Mouse (Mus musculus): Measurements from ENCODE around the gene Sec24b.

Gene Sec24b

GRCm38 (mm10) chr3:130055416-130056385 is 5.7 kb downstream of the Sec24b start:
- no peak for DNase-seq (ENCODE audit: low read depth, low spot score)

- DNase-seq (ENCODE audit: low read depth, low spot score): no peak
These were observed 6.8 kb downstream of the Sec24b start for GRCm38 (mm10) chr3:130054587-130054986.

- no peak for DNase-seq (ENCODE audit: low read depth, low spot score)
These were observed 7.8 kb downstream of the Sec24b start for GRCm38 (mm10) chr3:130053340-130054066.

- peak; percentile 72 for DNase-seq (ENCODE audit: low read depth, low spot score)
These were observed 8.6 kb downstream of the Sec24b start for GRCm38 (mm10) chr3:130052541-130053298.

- DNase-seq (ENCODE audit: low read depth, low spot score): no peak
These were observed 9.2 kb downstream of the Sec24b start for GRCm38 (mm10) chr3:130052116-130052515.

GRCm38 (mm10) chr3:130040711-130041110 is 20.6 kb downstream of the Sec24b start:
- DNase-seq (ENCODE audit: low read depth, low spot score): no peak

GRCm38 (mm10) chr3:130040017-130040416 is 21.3 kb downstream of the Sec24b start:
- DNase-seq (ENCODE audit: low read depth, low spot score): no peak

- no peak for DNase-seq (ENCODE audit: low read depth, low spot score)
These were observed 32.6 kb downstream of the Sec24b start for GRCm38 (mm10) chr3:130028741-130029140.

- no peak for DNase-seq (ENCODE audit: low read depth, low spot score)
These were observed 35.2 kb downstream of the Sec24b start for GRCm38 (mm10) chr3:130026181-130026580.

- DNase-seq (ENCODE audit: low read depth, low spot score): no peak
These were observed 35.8 kb downstream of the Sec24b start for GRCm38 (mm10) chr3:130025556-130025955.

GRCm38 (mm10) chr3:130012943-130013342 is 48.4 kb downstream of the Sec24b start:
- DNase-seq (ENCODE audit: low read depth, low spot score): no peak

- DNase-seq (ENCODE audit: low read depth, low spot score): no peak
These were observed 50.1 kb downstream of the Sec24b start for GRCm38 (mm10) chr3:130011236-130011635.

GRCm38 (mm10) chr3:130006141-130006540 is 55.2 kb downstream of the Sec24b start:
- DNase-seq (ENCODE audit: low read depth, low spot score): no peak

- no peak for DNase-seq (ENCODE audit: low read depth, low spot score)
These were observed 60.4 kb downstream of the Sec24b start for GRCm38 (mm10) chr3:130000926-130001325.

GRCm38 (mm10) chr3:129998526-129998925 is 62.8 kb downstream of the Sec24b start:
- peak; percentile 45 for DNase-seq (ENCODE audit: low read depth, low spot score)

- no peak for DNase-seq (ENCODE audit: low read depth, low spot score)
These were observed 63.4 kb downstream of the Sec24b start for GRCm38 (mm10) chr3:129998001-129998400.

GRCm38 (mm10) chr3:129997324-129997723 is 64.0 kb downstream of the Sec24b start:
- no peak for DNase-seq (ENCODE audit: low read depth, low spot score)

- no peak for DNase-seq (ENCODE audit: low read depth, low spot score)
These were observed 74.1 kb downstream of the Sec24b start for GRCm38 (mm10) chr3:129987297-129987696.

GRCm38 (mm10) chr3:129985335-129985734 is 76.0 kb downstream of the Sec24b start:
- DNase-seq (ENCODE audit: low read depth, low spot score): no peak

GRCm38 (mm10) chr3:129984797-129985196 is 76.6 kb downstream of the Sec24b start:
- DNase-seq (ENCODE audit: low read depth, low spot score): no peak

- DNase-seq (ENCODE audit: low read depth, low spot score): peak; percentile 26
These were observed 79.1 kb downstream of the Sec24b start for GRCm38 (mm10) chr3:129982271-129982670.

GRCm38 (mm10) chr3:129981756-129982155 is 79.6 kb downstream of the Sec24b start:
- DNase-seq (ENCODE audit: low read depth, low spot score): no peak
